Mouse (Mus musculus) bone marrow, adult 2 months (tissue): ENCODE measurements around the gene Pbrm1.

Experiments used
- CTCF ChIP-seq: fragments of 200-500 bp; IDR thresholded peaks from 2 replicates; pipeline ENCODE4 v1.5.1; 2011; ENCODE audit warnings: low read length, control low read depth; ENCODE audit not compliant: control insufficient read depth, insufficient read depth
- POLR2A ChIP-seq: fragments of 200-500 bp; IDR thresholded peaks from 2 replicates; pipeline ENCODE4 v1.6.1; 2011; ENCODE audit warnings: low read depth, mild to moderate bottlenecking, control low read depth, low read length, borderline replicate concordance; ENCODE audit not compliant: control insufficient read depth

DNA sequence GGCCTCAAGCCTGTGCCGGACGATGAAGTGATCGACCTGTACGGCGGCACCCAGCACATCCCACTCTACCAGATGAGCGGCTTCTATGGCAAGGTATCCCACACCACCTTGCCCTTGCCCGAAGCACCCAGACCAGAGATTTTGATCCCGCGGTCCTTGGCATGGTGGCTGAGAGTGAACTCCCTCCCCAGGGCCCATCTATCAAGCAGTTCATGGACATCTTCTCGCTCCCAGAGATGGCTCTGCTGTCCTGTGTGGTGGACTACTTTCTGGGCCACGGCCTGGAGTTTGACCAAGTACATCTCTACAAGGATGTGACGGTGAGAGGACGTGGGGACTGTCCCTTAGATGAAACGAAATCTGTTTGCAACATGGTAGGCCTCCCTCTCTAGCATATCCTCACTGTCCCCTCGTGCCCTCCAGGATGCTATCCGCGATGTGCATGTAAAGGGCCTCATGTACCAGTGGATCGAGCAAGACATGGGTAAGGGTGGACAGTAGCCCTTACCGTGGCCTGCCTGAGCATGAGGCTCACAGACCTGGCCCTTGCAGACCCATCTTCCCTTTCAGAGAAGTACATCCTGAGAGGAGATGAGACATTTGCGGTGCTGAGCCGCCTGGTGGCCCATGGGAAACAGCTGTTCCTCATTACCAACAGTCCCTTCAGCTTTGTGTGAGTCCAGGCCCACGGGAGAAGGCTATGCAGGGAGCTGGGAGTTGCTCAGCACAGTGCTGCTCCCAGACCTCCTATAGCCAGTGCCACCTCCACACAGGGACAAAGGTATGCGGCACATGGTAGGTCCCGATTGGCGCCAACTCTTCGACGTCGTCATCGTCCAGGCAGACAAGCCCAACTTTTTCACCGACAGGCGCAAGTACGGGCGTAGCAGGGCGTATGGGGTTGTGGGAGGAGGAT, 116.8 kb downstream of the Pbrm1 start:
- TF ChIP-seq POLR2A (no peak), CTCF (no peak)
